Mouse (Mus musculus) lung, postnatal 0 days (tissue): ENCODE data around the gene March5.

Source experiments
- CTCF ChIP-seq: IDR thresholded peaks from 2 replicates; pipeline ENCODE4 v1.5.1; 2016; ENCODE audit warnings: antibody characterized with exemption, mild to moderate bottlenecking
- EP300 ChIP-seq: IDR thresholded peaks from 2 replicates; pipeline ENCODE4 v1.6.1; 2016; ENCODE audit warnings: antibody characterized with exemption, mild to moderate bottlenecking, control low read depth

DNA sequence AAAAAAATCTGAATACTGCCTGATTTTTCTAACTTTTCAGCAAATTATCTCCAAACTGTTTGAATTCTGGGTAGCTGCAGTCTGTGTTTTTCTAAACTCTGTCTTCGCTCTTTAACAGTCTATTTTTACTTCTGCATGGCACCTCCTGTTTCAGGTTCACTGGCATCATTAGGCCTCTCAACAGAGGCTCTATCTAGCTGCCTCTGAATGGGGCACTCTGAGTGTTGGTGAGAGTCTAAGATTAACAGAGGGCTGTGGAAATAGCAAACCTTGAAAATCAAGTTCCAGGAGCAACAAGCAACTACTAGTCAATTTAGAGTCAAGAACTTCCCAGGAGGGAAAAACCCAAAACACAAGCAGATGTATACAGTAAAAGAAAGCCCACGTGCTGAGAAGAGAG is 7.5 kb upstream of the March5 start:
- TF ChIP-seq CTCF (no peak), EP300 (no peak)
